Mouse (Mus musculus) embryonic facial prominence, embryonic 13.5 days (tissue): ENCODE measurements around the gene Kat2a. TPM values are rescaled to one million over a fixed set of nuclear protein-coding genes. Genes with fewer than 3 reads are reported as not detected.
A peak's percentile ranks its signal among the peaks of the same experiment; 100 is the strongest.
"Not testable (repeated sequence)": the region's sequence is repeated elsewhere in the genome, so short reads cannot be mapped to it uniquely, and the experiment has no call there.

Experiments used
- ATAC-seq: fragments of 200-750 bp; cut with Nextera tagmentation; 2 replicates; pipeline ENCODE4 v1.8.0; 2017; ENCODE audit warnings: low read depth; ENCODE audit not compliant: insufficient number of reproducible peaks, insufficient read depth, low FRiP score, low TSS enrichment
- H3K27ac ChIP-seq: fragments of 300-500 bp; sonication (generic); 2 replicates; pipeline ENCODE4 v1.5.1; 2015; ENCODE audit warnings: moderate library complexity, mild to moderate bottlenecking, inconsistent platforms
- H3K27me3 ChIP-seq: fragments of 300-500 bp; sonication (generic); 2 replicates; pipeline ENCODE4 v1.6.1; 2015; ENCODE audit warnings: mild to moderate bottlenecking, inconsistent platforms
- H3K36me3 ChIP-seq: fragments of 300-500 bp; sonication (generic); 2 replicates; pipeline ENCODE4 v1.6.1; 2015; ENCODE audit warnings: mild to moderate bottlenecking, inconsistent platforms
- H3K4me1 ChIP-seq: fragments of 300-500 bp; sonication (generic); 2 replicates; pipeline ENCODE4 v1.6.1; 2015; ENCODE audit warnings: inconsistent platforms
- H3K4me2 ChIP-seq: fragments of 300-500 bp; sonication (generic); 2 replicates; pipeline ENCODE4 v1.6.1; 2015; ENCODE audit warnings: moderate library complexity, mild to moderate bottlenecking, inconsistent platforms
- H3K4me3 ChIP-seq: fragments of 300-500 bp; sonication (generic); 2 replicates; pipeline ENCODE4 v1.5.1; 2015; ENCODE audit warnings: mild to moderate bottlenecking, inconsistent platforms
- H3K9ac ChIP-seq: fragments of 300-500 bp; sonication (generic); 2 replicates; pipeline ENCODE4 v1.6.1; 2015; ENCODE audit warnings: mild to moderate bottlenecking, inconsistent platforms
- H3K9me3 ChIP-seq: fragments of 300-500 bp; sonication (generic); 2 replicates; pipeline ENCODE4 v1.6.1; 2016; ENCODE audit warnings: inconsistent platforms
- WGBS: fragments of 180-500 bp; shearing (Covaris S2); methylation state at CpG from one replicate; pipeline ENCODE4 v1.1.7; 2015; ENCODE audit warnings: mixed read lengths; 5-methylcytosine and 5-hydroxymethylcytosine counted together
- polyA plus RNA-seq: library from polyadenylated mRNA; unstranded; fragments of >200 nt; fragmentation: Nextera tagmentation; extraction: Ambion mirVana; gene quantifications from 2 replicates; pipeline ENCODE4 v1.2.1, GENCODE M21; 2015

Kat2a gene
- polyA plus RNA-seq, 1 experiment from 2014 or later, result 61.0 TPM

DNA sequence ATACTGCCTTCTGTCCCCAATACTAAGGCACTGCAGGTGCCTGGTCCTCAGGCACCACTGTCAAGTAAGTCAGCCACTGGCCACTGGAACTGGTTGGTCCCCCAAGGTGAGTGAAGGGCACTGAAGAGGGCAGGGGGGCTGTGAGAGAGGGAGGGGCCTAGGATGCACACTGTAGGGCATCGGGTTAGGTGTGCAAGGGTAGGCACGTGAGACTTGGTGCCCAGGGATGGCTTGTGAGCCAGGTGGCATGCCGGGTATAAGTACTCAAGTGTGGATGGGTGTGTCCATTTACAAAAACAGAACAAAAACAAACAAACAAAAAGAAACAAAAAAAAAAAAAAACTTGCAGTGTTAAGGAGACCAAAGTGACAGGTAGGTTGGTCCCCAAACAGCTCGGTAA is 23.8 kb downstream of the Kat2a start:
- Histone ChIP-seq H3K36me3 (no peaks in the 10 kb centered on the region), H3K27me3 (peaks cover 27% of the 10 kb centered on the region), H3K27ac (no peak overlapping the region), H3K4me1 (peaks cover 10% of the 10 kb centered on the region), H3K9me3 (no peaks in the 10 kb centered on the region), H3K4me3 (no peak overlapping the region), H3K9ac (no peak overlapping the region), H3K4me2 (no peak overlapping the region)
- no peak for ATAC-seq
- WGBS, result 75% methylated on average over 4 of the region's 4 CpGs

DNA sequence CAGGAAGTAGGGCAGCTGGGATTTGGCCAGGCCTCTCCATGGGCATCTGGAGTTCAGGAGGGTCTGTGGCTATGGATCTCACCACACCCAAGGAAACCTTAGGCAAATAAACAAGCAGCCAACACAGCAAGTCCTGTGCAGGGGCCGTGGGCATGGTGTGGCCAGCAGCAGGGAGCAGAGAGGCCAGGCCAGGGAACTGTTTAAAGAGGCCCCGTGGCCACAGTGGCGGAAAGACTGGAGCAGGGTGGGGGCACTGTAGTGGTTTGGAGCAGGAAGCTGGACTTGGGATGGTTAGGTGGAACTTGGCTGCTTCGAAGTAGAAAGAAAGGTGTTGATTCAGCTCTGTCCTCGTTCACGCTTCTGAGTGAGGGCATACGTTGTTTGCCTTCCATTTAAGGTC is 25.0 kb downstream of the Kat2a start:
- no peaks in the 10 kb centered on the region for H3K9me3 ChIP-seq
- H3K9ac ChIP-seq, result no peak overlapping the region
- no peak overlapping the region for H3K27ac ChIP-seq
- WGBS, result 84% methylated on average over 7 of the region's 7 CpGs
- no peak overlapping the region for H3K4me3 ChIP-seq
- peaks cover 15% of the 10 kb centered on the region for H3K27me3 ChIP-seq
- peaks cover 6% of the 10 kb centered on the region for H3K4me1 ChIP-seq
- H3K4me2 ChIP-seq, result no peak overlapping the region
- no peaks in the 10 kb centered on the region for H3K36me3 ChIP-seq
- no peak for ATAC-seq

DNA sequence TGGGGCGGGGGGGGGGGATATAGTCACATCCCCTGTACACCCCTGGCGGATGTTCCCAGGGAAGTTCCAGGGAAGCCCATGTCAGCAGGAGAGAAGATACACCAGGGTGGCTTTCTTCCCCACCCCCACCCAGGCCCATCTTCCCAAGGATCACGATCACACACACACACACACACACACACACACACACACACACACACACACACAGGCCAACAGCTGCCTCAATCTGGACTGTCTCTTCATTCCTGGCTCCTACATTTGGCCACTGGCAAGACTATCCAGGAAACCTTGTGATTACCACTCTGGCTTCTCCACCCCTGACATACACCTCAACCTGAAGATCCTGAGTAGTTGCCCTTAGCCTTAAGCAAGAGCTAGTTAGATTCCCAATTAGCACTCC is 26.9 kb downstream of the Kat2a start:
- H3K9me3 ChIP-seq, result no peaks in the 10 kb centered on the region
- H3K27ac ChIP-seq, result no peak overlapping the region
- H3K36me3 ChIP-seq, result no peaks in the 10 kb centered on the region
- WGBS, result 83% methylated on average over 2 of the region's 3 CpGs
- ATAC-seq, result no peak
- H3K4me1 ChIP-seq, result no peaks in the 10 kb centered on the region
- no peak overlapping the region for H3K9ac ChIP-seq
- no peaks in the 10 kb centered on the region; the same call in 1 of the 2 replicates for H3K27me3 ChIP-seq
- no peak overlapping the region for H3K4me2 ChIP-seq
- H3K4me3 ChIP-seq, result no peak overlapping the region

DNA sequence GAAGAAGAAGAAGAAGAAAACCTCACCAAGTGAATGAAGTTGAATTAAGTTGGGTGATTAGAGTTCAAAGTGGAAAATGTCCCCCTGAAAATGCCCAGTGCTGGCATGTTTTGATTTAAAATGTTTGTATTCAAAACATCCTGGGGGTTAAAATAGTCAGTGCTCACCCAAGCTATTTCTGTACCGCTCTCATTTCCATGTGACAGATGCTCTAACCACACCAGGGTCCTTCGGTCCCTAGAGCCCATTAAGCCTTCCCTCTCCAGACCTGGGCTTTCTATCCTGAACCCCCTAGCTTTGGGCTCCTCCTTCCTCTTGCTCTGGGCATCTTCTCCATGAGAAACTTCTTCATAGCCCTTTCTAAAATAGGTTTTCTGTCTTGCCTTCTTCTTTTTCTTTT is 28.2 kb downstream of the Kat2a start:
- Histone ChIP-seq H3K36me3 (no peaks in the 10 kb centered on the region), H3K27ac (no peak overlapping the region), H3K4me1 (no peaks in the 10 kb centered on the region), H3K4me3 (no peak overlapping the region), H3K27me3 (no peaks in the 10 kb centered on the region), H3K9ac (no peak overlapping the region), H3K9me3 (no peaks in the 10 kb centered on the region), H3K4me2 (no peak overlapping the region)
- no peak for ATAC-seq
- 63% methylated on average over 2 of the region's 2 CpGs for WGBS

DNA sequence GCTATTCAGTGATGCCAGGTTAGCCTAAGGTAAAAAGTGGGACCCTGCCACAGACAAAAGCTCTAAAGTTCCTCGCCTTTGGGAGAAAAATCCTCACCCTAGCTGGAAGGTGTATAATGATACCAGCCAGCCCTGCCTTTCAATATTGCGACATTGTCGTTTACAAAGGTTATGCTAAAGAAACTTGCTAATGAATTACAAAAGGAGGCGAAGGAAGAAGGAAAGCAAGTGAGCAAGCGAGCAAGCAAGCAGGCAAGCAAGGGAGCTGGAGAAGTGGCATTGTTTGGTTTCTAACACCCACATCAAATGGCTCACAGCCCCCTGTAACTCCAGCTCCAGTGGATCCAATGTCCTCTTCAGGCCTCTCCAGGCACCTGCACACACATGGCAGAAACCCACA is 29.7 kb downstream of the Kat2a start:
- Histone ChIP-seq H3K4me1 (peaks cover 7% of the 10 kb centered on the region; the same call in 1 of the 2 replicates), H3K27ac (no peak overlapping the region), H3K9me3 (no peaks in the 10 kb centered on the region), H3K27me3 (no peaks in the 10 kb centered on the region), H3K4me2 (no peak overlapping the region), H3K36me3 (no peaks in the 10 kb centered on the region), H3K9ac (no peak overlapping the region), H3K4me3 (no peak overlapping the region)
- 74% methylated on average over 5 of the region's 5 CpGs for WGBS
- ATAC-seq, result no peak

DNA sequence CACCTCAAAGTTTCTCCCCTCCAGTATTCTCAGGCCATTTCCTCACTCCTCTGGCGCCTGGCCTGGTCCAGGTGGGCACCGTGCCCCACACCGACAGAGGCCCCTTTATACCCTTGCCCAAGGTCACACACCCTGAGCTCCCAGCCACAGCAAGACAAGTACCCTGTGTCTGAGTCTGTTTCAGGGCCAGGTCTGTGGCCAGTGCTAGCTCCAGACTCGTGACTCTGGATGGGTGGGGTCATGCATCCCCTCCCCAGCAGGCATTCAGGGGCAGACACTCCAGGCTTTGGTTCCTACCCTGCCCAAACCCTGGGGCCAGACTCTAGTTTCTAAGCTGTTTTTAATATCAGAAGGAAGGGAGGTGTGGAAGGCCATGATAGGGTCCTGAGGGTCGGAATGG is 30.4 kb downstream of the Kat2a start:
- 71% methylated on average over 5 of the region's 5 CpGs for WGBS
- no peak overlapping the region for H3K27ac ChIP-seq
- H3K9ac ChIP-seq, result no peak overlapping the region
- H3K36me3 ChIP-seq, result no peaks in the 10 kb centered on the region
- no peak overlapping the region for H3K4me2 ChIP-seq
- H3K4me1 ChIP-seq, result peaks cover 8% of the 10 kb centered on the region; the same call in 1 of the 2 replicates
- H3K9me3 ChIP-seq, result no peaks in the 10 kb centered on the region
- no peak overlapping the region for H3K4me3 ChIP-seq
- ATAC-seq, result no peak
- no peaks in the 10 kb centered on the region for H3K27me3 ChIP-seq

DNA sequence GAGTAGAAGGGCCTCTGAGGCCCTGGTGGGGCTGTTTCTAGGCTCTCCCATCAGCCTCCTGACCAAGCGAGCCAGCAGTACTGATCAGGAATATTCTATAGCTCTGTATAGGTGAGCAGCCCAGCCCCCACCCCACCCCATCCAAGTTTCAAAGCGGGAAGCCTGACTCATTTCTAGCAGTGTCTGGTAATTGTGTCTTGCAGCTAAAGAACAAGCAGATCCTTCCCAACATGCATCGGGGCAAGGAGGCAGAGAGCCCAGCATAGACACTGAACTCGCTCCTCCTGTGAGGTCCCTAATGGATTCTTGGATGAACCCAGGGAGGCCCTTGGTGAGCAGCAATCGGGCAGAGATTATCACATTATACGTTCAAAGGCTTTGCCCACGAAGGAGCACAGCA is 34.5 kb downstream of the Kat2a start:
- Histone ChIP-seq H3K9me3 (no peaks in the 10 kb centered on the region), H3K4me1 (peaks cover 16% of the 10 kb centered on the region), H3K36me3 (no peaks in the 10 kb centered on the region), H3K9ac (no peak overlapping the region), H3K4me3 (no peak overlapping the region), H3K27me3 (peaks cover 9% of the 10 kb centered on the region), H3K27ac (no peak overlapping the region), H3K4me2 (no peak overlapping the region)
- WGBS, result 53% methylated on average over 7 of the region's 7 CpGs
- no peak for ATAC-seq

DNA sequence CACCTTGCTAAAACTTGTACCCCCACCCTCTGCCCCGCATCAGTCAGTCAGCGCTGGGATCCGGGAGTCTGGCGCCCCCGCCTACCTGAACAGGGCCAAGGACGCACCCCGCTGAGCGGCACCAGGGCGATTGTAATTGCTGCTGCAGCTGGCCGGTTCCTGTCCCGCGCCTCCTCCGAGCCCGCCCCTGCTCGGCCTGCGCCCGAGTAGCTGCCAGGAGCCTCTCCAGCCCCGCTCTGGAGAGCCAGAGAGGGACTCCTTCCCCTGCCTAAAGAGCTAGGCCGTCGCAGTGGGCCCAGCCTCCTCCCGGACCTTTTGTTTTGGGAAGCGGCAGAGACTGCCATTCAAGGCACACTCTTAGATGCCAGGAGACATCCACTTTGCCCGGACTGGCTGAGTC is 39.1 kb downstream of the Kat2a start:
- peak overlapping the region; percentile 68 for H3K9ac ChIP-seq
- peak overlapping the region; percentile 56 for H3K4me2 ChIP-seq
- peaks cover 19% of the 10 kb centered on the region for H3K27me3 ChIP-seq
- H3K36me3 ChIP-seq, result no peaks in the 10 kb centered on the region
- H3K4me1 ChIP-seq, result peaks cover 19% of the 10 kb centered on the region
- H3K27ac ChIP-seq, result no peak overlapping the region
- ATAC-seq, result peak; percentile 50; the same call in 1 of the 2 replicates
- WGBS, result 4% methylated on average over 23 of the region's 23 CpGs
- H3K9me3 ChIP-seq, result no peaks in the 10 kb centered on the region
- H3K4me3 ChIP-seq, result peak overlapping the region; percentile 28

DNA sequence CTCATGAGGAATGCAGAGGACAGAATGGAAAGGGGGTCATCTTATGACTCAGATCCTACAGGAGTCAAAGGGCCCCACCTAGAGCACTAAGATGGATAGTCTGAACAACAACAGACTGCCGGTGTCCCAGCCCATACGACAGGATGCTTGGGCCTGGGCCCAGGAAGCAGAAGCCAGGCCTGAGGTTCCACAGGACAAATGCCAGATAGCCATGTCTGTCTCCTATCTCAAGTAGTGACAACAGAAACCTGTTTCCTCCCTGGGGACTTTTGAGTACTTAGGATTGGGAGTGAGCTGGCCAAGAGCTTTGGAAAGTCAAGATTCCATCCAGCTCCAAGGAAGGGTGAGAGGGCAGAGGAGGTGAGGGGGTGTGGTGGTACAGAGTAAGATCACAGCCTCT is 40.3 kb downstream of the Kat2a start:
- WGBS, result 83% methylated on average over 2 of the region's 2 CpGs
- Histone ChIP-seq H3K36me3 (no peaks in the 10 kb centered on the region), H3K27me3 (peaks cover 19% of the 10 kb centered on the region), H3K4me3 (no peak overlapping the region), H3K9ac (no peak overlapping the region), H3K27ac (no peak overlapping the region), H3K4me2 (no peak overlapping the region), H3K9me3 (no peaks in the 10 kb centered on the region), H3K4me1 (peaks cover 11% of the 10 kb centered on the region)
- ATAC-seq, result no peak

DNA sequence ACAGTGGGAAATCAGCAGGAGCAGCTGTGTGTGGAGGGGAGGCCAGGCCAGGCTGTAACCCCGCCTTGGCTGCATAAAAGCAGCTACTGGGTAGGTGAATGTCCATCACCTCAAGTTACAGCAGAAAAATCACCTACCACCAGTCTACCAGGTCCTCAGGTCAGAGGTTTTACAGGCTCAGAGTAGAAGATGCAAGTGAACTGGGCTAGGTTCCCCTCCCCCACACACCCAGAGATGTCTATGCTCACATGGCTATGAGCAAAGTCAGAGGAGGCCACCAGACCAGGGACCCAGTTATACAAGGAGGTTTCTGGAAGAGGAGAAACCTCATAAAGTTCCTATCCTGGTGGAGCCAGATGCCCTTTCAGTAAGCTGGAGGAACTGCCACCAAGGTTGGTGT is 41.2 kb downstream of the Kat2a start:
- Histone ChIP-seq H3K36me3 (no peaks in the 10 kb centered on the region), H3K4me3 (no peak overlapping the region), H3K27ac (no peak overlapping the region), H3K4me2 (no peak overlapping the region), H3K27me3 (peaks cover 19% of the 10 kb centered on the region), H3K9ac (no peak overlapping the region), H3K4me1 (peaks cover 11% of the 10 kb centered on the region), H3K9me3 (no peaks in the 10 kb centered on the region)
- no peak for ATAC-seq
- 81% methylated on average over 1 of the region's 1 CpGs for WGBS

DNA sequence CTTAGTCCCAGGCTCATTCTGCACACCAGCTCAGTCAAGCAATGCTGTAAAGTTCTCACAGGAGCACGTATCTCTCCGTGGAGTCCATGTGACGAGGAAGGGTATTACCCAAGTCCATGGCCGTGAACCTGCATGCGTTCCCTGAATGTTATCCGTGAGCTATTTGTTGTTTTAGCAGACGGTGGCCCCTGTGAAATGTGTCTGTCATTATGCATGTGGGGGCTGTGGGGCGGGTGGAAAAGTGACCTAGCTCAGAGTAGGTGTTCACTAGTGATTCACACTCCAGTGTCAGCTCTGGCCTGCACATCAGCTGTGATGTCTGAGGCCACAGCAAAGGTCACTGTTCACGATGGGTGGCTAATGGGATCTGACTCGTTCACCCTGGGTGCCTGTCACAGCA is 52.5 kb downstream of the Kat2a start:
- Histone ChIP-seq H3K4me3 (no peak overlapping the region), H3K36me3 (no peaks in the 10 kb centered on the region), H3K27ac (no peak overlapping the region), H3K9me3 (no peaks in the 10 kb centered on the region), H3K4me2 (no peak overlapping the region), H3K9ac (no peak overlapping the region), H3K27me3 (no peaks in the 10 kb centered on the region), H3K4me1 (peaks cover 21% of the 10 kb centered on the region)
- WGBS, result 72% methylated on average over 10 of the region's 10 CpGs
- no peak for ATAC-seq

DNA sequence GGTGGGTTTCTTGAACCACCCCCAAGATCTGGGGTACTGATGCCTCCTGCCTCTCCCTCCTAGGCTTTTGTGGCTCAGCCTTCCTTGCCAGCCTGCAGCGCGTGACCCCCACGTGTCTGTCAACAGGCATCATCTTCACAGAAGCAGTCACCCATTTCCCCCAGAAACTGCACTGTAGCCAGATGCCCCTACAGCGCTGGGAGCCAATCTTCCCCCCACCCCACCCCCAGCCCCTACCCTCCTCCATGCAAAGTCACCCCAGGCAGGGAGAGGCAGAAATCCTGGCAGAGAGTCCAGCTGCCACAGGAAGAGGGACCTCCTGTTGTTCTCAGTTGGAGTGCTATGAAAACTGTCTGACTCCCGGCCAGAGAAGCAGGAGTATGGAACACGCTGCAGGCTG is 55.8 kb downstream of the Kat2a start:
- Histone ChIP-seq H3K9ac (no peak overlapping the region), H3K4me1 (peaks cover 21% of the 10 kb centered on the region), H3K27me3 (peaks cover 7% of the 10 kb centered on the region), H3K36me3 (no peaks in the 10 kb centered on the region), H3K27ac (no peak overlapping the region), H3K9me3 (no peaks in the 10 kb centered on the region), H3K4me3 (no peak overlapping the region), H3K4me2 (peak overlapping the region; percentile 17; the same call in 1 of the 2 replicates)
- ATAC-seq, result no peak
- 5% methylated on average over 6 of the region's 6 CpGs for WGBS

DNA sequence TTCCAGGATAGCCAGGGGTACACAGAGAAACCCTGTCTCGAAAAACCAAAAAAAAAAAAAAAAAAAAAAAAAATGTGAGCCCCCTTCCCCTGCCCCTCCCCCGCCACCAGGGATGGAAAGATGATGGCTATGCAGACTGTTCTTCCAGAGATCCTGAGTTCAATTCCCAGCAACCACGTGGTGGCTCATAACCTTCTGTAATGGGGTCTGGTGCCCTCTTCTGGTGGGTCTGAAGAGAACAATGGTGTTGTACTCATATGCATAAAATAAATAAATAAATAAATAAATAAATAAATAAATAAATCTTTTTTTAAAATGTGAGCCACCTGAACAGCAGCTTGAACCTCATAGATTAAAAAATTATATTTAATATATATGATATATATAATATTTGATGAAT is 56.7 kb downstream of the Kat2a start:
- Histone ChIP-seq H3K27me3 (peaks cover 16% of the 10 kb centered on the region), H3K4me1 (peaks cover 27% of the 10 kb centered on the region)
- H3K4me2 ChIP-seq, H3K36me3 ChIP-seq, H3K9ac ChIP-seq, H3K27ac ChIP-seq, ATAC-seq, H3K4me3 ChIP-seq, H3K9me3 ChIP-seq: not testable (repeated sequence)
- 66% methylated on average over 3 of the region's 3 CpGs for WGBS
